In the genomic region with DNA sequence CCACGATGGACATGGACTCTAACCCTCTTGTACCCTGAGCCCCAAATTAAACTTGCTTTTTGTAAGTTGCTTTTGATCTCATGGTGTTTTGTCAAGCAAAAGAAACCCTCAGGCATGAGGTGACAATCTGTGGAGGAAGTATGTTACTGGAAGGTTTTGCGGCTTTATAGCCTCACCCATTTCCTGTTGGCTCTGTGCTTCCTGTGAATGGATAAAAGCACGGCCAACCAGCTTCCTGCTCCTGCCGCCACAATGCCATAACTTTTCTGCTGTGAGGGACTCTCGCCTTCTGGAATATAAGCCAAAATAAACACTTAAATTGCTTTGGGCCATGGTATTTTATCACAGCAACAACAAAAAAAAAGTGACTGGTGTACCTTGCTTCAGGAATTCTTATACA, we compare ENCODE assay signal across 15 mouse cellular contexts. TPM values are rescaled to one million over a fixed set of nuclear protein-coding genes. Genes with fewer than 3 reads are reported as not detected.
DNase-seq lines count a peak whose midpoint lies in the region; ATAC-seq and TF ChIP-seq lines count a peak whose summit lies in the region.
"Had no signal": no experiment of that assay in that cellular context is flagged by ENCODE, and none has a peak within 500 bp of the region (broad histone marks: within the 10 kb centered on the region; RNA-seq: fewer than 3 reads in every experiment).

No protein-coding gene starts in this region.

- TF ChIP-seq EP300 in lung, postnatal 0 days (IDR thresholded peaks at IDR 0.05) = no peak

- 71% methylated on average over 5 of the region's 5 CpGs for WGBS in forebrain, embryonic 11.5 days
- 81% methylated on average over 5 of the region's 5 CpGs for WGBS in forebrain, embryonic 12.5 days
- 53% methylated on average over 5 of the region's 5 CpGs for WGBS in heart, embryonic 13.5 days
- WGBS in lung, postnatal 0 days = 35% methylated on average over 5 of the region's 5 CpGs

- no peak overlapping the region for H3K27ac ChIP-seq in forebrain, embryonic 11.5 days (ENCODE audit: low read depth, low read length)
- H3K27ac ChIP-seq in forebrain, embryonic 12.5 days = no peak overlapping the region
- H3K27ac ChIP-seq in heart, embryonic 13.5 days (replicated peaks) = peak overlapping the region; percentile 73
- no peak overlapping the region for H3K27ac ChIP-seq in lung, postnatal 0 days (ENCODE audit: low read length)
- H3K27ac ChIP-seq: layer of hippocampus, adult 2 months; limb, embryonic 13.5 days; midbrain, embryonic 10.5 days; neural tube, embryonic 15.5 days had no signal

- H3K36me3 ChIP-seq in forebrain, embryonic 11.5 days (ENCODE audit: control insufficient read depth, insufficient read depth, low read length) = no peaks in the 10 kb centered on the region
- no peaks in the 10 kb centered on the region for H3K36me3 ChIP-seq in forebrain, embryonic 12.5 days (replicated peaks)
- H3K36me3 ChIP-seq in heart, embryonic 13.5 days = no peaks in the 10 kb centered on the region
- H3K36me3 ChIP-seq in lung, postnatal 0 days (ENCODE audit: insufficient read depth, low read length) = no peaks in the 10 kb centered on the region
- H3K36me3 ChIP-seq: limb, embryonic 13.5 days; midbrain, embryonic 10.5 days; neural tube, embryonic 15.5 days had no signal

- H3K4me1 ChIP-seq in forebrain, embryonic 11.5 days (replicated peaks; ENCODE audit: control insufficient read depth, insufficient read depth, low read length) = 0 out of 2 replicates have a peak, but pooled peaks cover 2% of the 10 kb centered on the region
- H3K4me1 ChIP-seq in forebrain, embryonic 12.5 days = peaks cover 12% of the 10 kb centered on the region
- peaks cover 10% of the 10 kb centered on the region; the same call in 1 of the 2 replicates for H3K4me1 ChIP-seq in heart, embryonic 13.5 days
- no peaks in the 10 kb centered on the region for H3K4me1 ChIP-seq in lung, postnatal 0 days (ENCODE audit: insufficient read depth, low read depth, low read length)

- H3K9me3 ChIP-seq in forebrain, embryonic 11.5 days (ENCODE audit: control insufficient read depth, low read length) = no peaks in the 10 kb centered on the region
- H3K9me3 ChIP-seq in forebrain, embryonic 12.5 days = no peaks in the 10 kb centered on the region
- H3K9me3 ChIP-seq in heart, embryonic 13.5 days = no peaks in the 10 kb centered on the region
- H3K9me3 ChIP-seq in lung, postnatal 0 days (ENCODE audit: low read length) = no peaks in the 10 kb centered on the region
- H3K9me3 ChIP-seq: limb, embryonic 13.5 days; midbrain, embryonic 10.5 days; neural tube, embryonic 15.5 days had no signal

- DNase-seq in forebrain, embryonic 11.5 days (ENCODE audit: low spot score) = peak; percentile 1
- DNase-seq in CD4-positive helper T cell, adult 2 months (ENCODE audit: low read depth, low spot score) = peak; percentile 54
- peak; percentile 52 for DNase-seq in lung, postnatal 0 days (ENCODE audit: low spot score)
- DNase-seq in cerebellum, adult 11-12 months = no peak
- no peak for DNase-seq in urinary bladder, adult 18-20 months (ENCODE audit: low spot score in 2 of 2)
- no peak for DNase-seq in urinary bladder, adult 2 months (ENCODE audit: low spot score)
- DNase-seq: B cell, adult 2 months; gastrocnemius, postnatal 36 days; thymus, postnatal 36 days had no signal

- H3K9ac ChIP-seq in forebrain, embryonic 11.5 days (ENCODE audit: low read length) = no peak overlapping the region
- no peak overlapping the region for H3K9ac ChIP-seq in forebrain, embryonic 12.5 days
- H3K9ac ChIP-seq in heart, embryonic 13.5 days = no peak overlapping the region
- H3K9ac ChIP-seq in lung, postnatal 0 days (replicated peaks; ENCODE audit: low read depth) = no peak overlapping the region
- H3K9ac ChIP-seq: limb, embryonic 13.5 days; neural tube, embryonic 15.5 days had no signal

- TF ChIP-seq CTCF in lung, postnatal 0 days (IDR thresholded peaks at IDR 0.05) = no peak

- H3K4me3 ChIP-seq in forebrain, embryonic 11.5 days (ENCODE audit: low read depth, low read length) = no peak overlapping the region
- no peak overlapping the region for H3K4me3 ChIP-seq in forebrain, embryonic 12.5 days (replicated peaks)
- H3K4me3 ChIP-seq in heart, embryonic 13.5 days = no peak overlapping the region
- no peak overlapping the region for H3K4me3 ChIP-seq in lung, postnatal 0 days (ENCODE audit: low read depth, low read length)
- H3K4me3 ChIP-seq: layer of hippocampus, adult 2 months; limb, embryonic 13.5 days; midbrain, embryonic 10.5 days; neural tube, embryonic 15.5 days had no signal

- H3K27me3 ChIP-seq in forebrain, embryonic 11.5 days (ENCODE audit: control insufficient read depth, insufficient read depth, low read length) = no peaks in the 10 kb centered on the region
- H3K27me3 ChIP-seq in forebrain, embryonic 12.5 days = no peaks in the 10 kb centered on the region
- H3K27me3 ChIP-seq in heart, embryonic 13.5 days (replicated peaks) = no peaks in the 10 kb centered on the region
- H3K27me3 ChIP-seq in lung, postnatal 0 days (replicated peaks; ENCODE audit: insufficient read depth, low read length) = no peaks in the 10 kb centered on the region
- H3K27me3 ChIP-seq: limb, embryonic 13.5 days; neural tube, embryonic 15.5 days had no signal

- no peak for ATAC-seq in forebrain, embryonic 11.5 days (replicated peaks; ENCODE audit: low FRiP score)
- no peak for ATAC-seq in forebrain, embryonic 12.5 days (ENCODE audit: low FRiP score)
- ATAC-seq in heart, embryonic 13.5 days (ENCODE audit: extremely low read depth, insufficient number of reproducible peaks, low FRiP score, low TSS enrichment) = no peak
- no peak for ATAC-seq in lung, postnatal 0 days

- no peak overlapping the region for H3K4me2 ChIP-seq in forebrain, embryonic 11.5 days (ENCODE audit: low read depth, low read length, severe bottlenecking)
- H3K4me2 ChIP-seq in forebrain, embryonic 12.5 days = no peak overlapping the region
- no peak overlapping the region for H3K4me2 ChIP-seq in heart, embryonic 13.5 days
- H3K4me2 ChIP-seq in lung, postnatal 0 days (replicated peaks; ENCODE audit: low read depth, low read length) = no peak overlapping the region
- H3K4me2 ChIP-seq: limb, embryonic 13.5 days; neural tube, embryonic 15.5 days had no signal

RNA-seq across cellular contexts. Expression of gene Anapc13, which starts 48.6 kb away (rescaled TPM):
- 166 and 173 TPM in 2 replicates for polyA plus RNA-seq in forebrain, embryonic 11.5 days (2014; fragmentation: Nextera tagmentation; extraction: Ambion mirVana)
- 183 and 199 TPM in 2 replicates for polyA plus RNA-seq in forebrain, embryonic 12.5 days (2016; fragmentation: Nextera tagmentation; extraction: Ambion mirVana)
- polyA plus RNA-seq in heart, embryonic 13.5 days (2015; fragmentation: Nextera tagmentation; extraction: Ambion mirVana) = 224 and 259 TPM in 2 replicates
- polyA plus RNA-seq in lung, postnatal 0 days (2015; fragmentation: Nextera tagmentation; extraction: Ambion mirVana) = 140 and 151 TPM in 2 replicates
- 206 and 215 TPM in 2 replicates for polyA plus RNA-seq in urinary bladder, adult 2 months (2012; rRNA removed)

RNA-seq across cellular contexts. Expression of gene Cep63, which starts 48.9 kb away (rescaled TPM):
- 51.4 and 53.2 TPM in 2 replicates for polyA plus RNA-seq in forebrain, embryonic 11.5 days (2014; fragmentation: Nextera tagmentation; extraction: Ambion mirVana)
- 61.7 and 66.1 TPM in 2 replicates for polyA plus RNA-seq in forebrain, embryonic 12.5 days (2016; fragmentation: Nextera tagmentation; extraction: Ambion mirVana)
- 43.6 and 50.1 TPM in 2 replicates for polyA plus RNA-seq in heart, embryonic 13.5 days (2015; fragmentation: Nextera tagmentation; extraction: Ambion mirVana)
- 33.8 and 35.3 TPM in 2 replicates for polyA plus RNA-seq in lung, postnatal 0 days (2015; fragmentation: Nextera tagmentation; extraction: Ambion mirVana)
- 29.3 and 33.9 TPM in 2 replicates for polyA plus RNA-seq in urinary bladder, adult 2 months (2012; rRNA removed)

Comparison
In these comparisons a context has a peak if more than half of its experiments do, and no peak if none do; other contexts are left out.
1. DNase-seq: peak in forebrain, embryonic 11.5 days (single experiment), CD4-positive helper T cell, adult 2 months (single experiment) and lung, postnatal 0 days (single experiment); none in cerebellum, adult 11-12 months (single experiment), urinary bladder, adult 18-20 months (0 of 2) and urinary bladder, adult 2 months (single experiment).